Mouse (Mus musculus): ENCODE data around the gene Efcc1. TPM values are rescaled to one million over a fixed set of nuclear protein-coding genes. Genes with fewer than 3 reads are reported as not detected.
A peak's percentile ranks its signal among the peaks of the same experiment; 100 is the strongest.

The Efcc1 gene
- polyA plus RNA-seq, 1 experiment from 2014 or later = 2.0 TPM

DNA sequence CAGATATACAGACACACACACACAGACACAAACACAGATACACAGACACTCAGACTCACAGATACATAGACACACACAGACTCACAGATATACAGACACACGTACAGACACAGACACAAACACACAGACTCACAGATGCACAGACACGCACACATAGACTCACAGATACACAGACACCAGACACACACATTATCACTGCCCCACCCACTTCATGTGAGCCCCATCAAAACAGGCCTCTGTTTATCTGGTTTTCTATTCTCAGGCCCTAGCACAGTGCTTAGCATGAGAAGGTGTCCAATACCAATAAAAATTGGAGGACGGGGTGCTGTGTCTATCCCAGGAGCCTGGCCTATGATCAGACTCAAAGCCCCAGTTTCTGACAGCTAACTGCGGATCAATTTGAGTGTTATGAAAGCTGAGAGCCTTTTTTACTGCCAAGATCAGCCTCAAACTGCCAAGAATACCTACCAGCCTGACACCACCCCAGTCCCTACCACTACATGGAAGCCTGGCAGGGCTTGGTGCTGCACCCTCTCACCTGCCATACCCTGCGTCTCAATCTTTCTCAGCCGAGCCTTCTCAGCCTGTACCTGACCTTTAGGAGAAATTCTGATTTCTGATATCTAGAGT lies 65.7 kb downstream of the Efcc1 start:
- H3K4me1 ChIP-seq (ENCODE audit: insufficient read depth, low read length) = peaks cover 6% of the 10 kb centered on the region; the same call in 1 of the 2 replicates
- WGBS = 91% methylated on average over 6 of the region's 6 CpGs
- peaks cover 8% of the 10 kb centered on the region for H3K36me3 ChIP-seq (ENCODE audit: insufficient read depth, low read length)
- H3K9ac ChIP-seq (replicated peaks; ENCODE audit: low read length) = no peak overlapping the region
- no peaks in the 10 kb centered on the region for H3K9me3 ChIP-seq (ENCODE audit: low read length)
- ATAC-seq (ENCODE audit: low FRiP score, low TSS enrichment) = no peak
- no peak overlapping the region for H3K4me2 ChIP-seq (replicated peaks; ENCODE audit: low read depth, low read length)
- H3K4me3 ChIP-seq (ENCODE audit: low read length) = no peak overlapping the region
- H3K27ac ChIP-seq (ENCODE audit: low read length) = no peak overlapping the region
- no peaks in the 10 kb centered on the region for H3K27me3 ChIP-seq (ENCODE audit: insufficient read depth, low read length)

DNA sequence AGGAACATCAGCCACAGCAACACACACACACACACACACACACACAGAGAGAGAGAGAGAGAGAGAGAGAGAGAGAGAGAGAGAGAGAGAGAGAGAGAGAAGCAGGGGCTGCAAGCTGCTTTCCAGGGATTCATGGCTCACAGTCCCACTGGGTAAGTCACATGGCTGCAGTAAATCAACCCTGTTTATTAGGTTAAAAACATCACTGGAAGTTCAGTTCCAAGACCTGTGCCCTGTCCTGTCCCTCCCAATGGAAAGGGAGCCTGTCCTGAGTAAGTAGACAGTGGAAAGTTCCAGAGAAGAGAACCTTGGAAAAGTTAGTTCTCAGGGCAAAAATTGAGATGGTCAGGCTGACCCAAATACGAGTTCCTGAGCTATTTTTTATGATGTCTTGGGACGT lies 66.7 kb downstream of the Efcc1 start:
- ATAC-seq (ENCODE audit: low FRiP score, low TSS enrichment) = peak; percentile 43
- no peak overlapping the region for H3K9ac ChIP-seq (replicated peaks; ENCODE audit: low read length)
- H3K4me3 ChIP-seq (ENCODE audit: low read length) = no peak overlapping the region
- WGBS = 20% methylated on average over 2 of the region's 2 CpGs
- H3K4me2 ChIP-seq (replicated peaks; ENCODE audit: low read depth, low read length) = no peak overlapping the region
- no peaks in the 10 kb centered on the region for H3K9me3 ChIP-seq (ENCODE audit: low read length)
- no peaks in the 10 kb centered on the region for H3K27me3 ChIP-seq (ENCODE audit: insufficient read depth, low read length)
- peaks cover 5% of the 10 kb centered on the region; the same call in 1 of the 2 replicates for H3K4me1 ChIP-seq (ENCODE audit: insufficient read depth, low read length)
- no peak overlapping the region for H3K27ac ChIP-seq (ENCODE audit: low read length)
- H3K36me3 ChIP-seq (ENCODE audit: insufficient read depth, low read length) = peaks cover 3% of the 10 kb centered on the region

DNA sequence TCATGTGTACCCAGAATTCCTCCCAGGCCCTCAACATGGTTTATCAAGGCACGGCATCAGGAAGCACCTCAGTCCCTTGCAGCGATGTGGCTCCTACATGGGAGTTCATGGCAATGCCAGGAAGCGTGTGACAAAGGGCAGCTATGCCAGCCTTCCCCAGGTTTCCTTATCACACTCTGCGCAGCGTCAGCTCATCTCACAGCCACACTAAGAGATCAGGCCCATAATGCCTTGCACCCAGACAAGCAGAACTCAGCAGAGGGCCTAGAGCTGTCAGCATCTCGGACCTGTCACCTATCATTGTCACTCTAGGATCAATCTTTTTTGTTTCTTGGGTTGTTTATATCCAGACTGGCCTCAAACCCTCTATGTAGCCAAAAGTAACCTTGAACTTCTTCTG lies 68.9 kb downstream of the Efcc1 start:
- no peak overlapping the region for H3K27ac ChIP-seq (ENCODE audit: low read length)
- no peak overlapping the region for H3K9ac ChIP-seq (replicated peaks; ENCODE audit: low read length)
- no peak for ATAC-seq (ENCODE audit: low FRiP score, low TSS enrichment)
- H3K27me3 ChIP-seq (ENCODE audit: insufficient read depth, low read length) = no peaks in the 10 kb centered on the region
- H3K4me2 ChIP-seq (replicated peaks; ENCODE audit: low read depth, low read length) = no peak overlapping the region
- no peaks in the 10 kb centered on the region for H3K36me3 ChIP-seq (ENCODE audit: insufficient read depth, low read length)
- H3K4me3 ChIP-seq (ENCODE audit: low read length) = no peak overlapping the region
- peaks cover 5% of the 10 kb centered on the region; the same call in 1 of the 2 replicates for H3K4me1 ChIP-seq (ENCODE audit: insufficient read depth, low read length)
- H3K9me3 ChIP-seq (ENCODE audit: low read length) = no peaks in the 10 kb centered on the region
- WGBS = 92% methylated on average over 6 of the region's 6 CpGs

DNA sequence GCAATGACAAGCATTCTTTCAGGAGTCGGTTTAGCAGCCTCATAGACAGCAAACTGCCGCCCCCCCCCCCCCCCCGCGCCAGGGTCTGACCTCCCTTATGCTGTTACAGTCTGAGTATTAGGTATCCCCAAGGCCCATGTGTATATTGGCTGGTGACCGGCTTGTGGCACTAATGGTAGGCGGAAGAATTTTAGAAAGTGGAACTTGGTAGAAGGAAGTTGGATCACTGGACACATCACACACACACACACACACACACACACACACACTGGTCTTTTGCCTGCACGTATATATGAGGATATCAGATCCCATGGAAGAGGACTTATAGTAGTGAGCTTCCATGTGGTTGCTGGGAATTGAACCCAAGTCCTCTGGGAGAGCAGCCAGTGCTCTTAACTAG lies 71.8 kb downstream of the Efcc1 start:
- peaks cover 7% of the 10 kb centered on the region; the same call in 1 of the 2 replicates for H3K4me1 ChIP-seq (ENCODE audit: insufficient read depth, low read length)
- H3K36me3 ChIP-seq (ENCODE audit: insufficient read depth, low read length) = no peaks in the 10 kb centered on the region
- H3K4me3 ChIP-seq (ENCODE audit: low read length) = no peak overlapping the region
- no peaks in the 10 kb centered on the region for H3K27me3 ChIP-seq (ENCODE audit: insufficient read depth, low read length)
- no peak for ATAC-seq (ENCODE audit: low FRiP score, low TSS enrichment)
- H3K27ac ChIP-seq (ENCODE audit: low read length) = no peak overlapping the region
- no peak overlapping the region for H3K9ac ChIP-seq (replicated peaks; ENCODE audit: low read length)
- 86% methylated on average over 6 of the region's 7 CpGs for WGBS
- H3K9me3 ChIP-seq (ENCODE audit: low read length) = no peaks in the 10 kb centered on the region
- no peak overlapping the region for H3K4me2 ChIP-seq (replicated peaks; ENCODE audit: low read depth, low read length)

DNA sequence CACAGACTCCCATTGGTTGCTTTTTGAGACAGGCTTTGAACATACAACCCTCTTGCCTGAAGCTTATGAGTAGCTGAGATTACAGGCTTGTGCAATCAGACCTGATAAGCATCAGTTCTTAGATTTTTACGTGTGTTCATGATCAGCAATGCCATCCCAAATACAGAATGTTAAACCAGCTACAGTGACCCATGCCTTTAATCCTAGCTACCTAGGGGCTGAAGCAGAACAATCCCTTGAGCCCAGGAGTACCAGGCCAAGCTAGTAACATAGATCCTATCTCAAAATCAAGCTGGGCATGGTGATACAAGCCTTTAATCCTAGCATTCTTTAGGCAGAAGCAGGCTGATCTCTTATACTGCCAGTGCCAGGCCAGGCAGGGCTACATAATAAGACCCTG lies 73.4 kb downstream of the Efcc1 start:
- ATAC-seq (ENCODE audit: low FRiP score, low TSS enrichment) = no peak
- H3K9ac ChIP-seq (replicated peaks; ENCODE audit: low read length) = no peak overlapping the region
- no peaks in the 10 kb centered on the region for H3K9me3 ChIP-seq (ENCODE audit: low read length)
- WGBS = 84% methylated on average over 1 of the region's 1 CpGs
- 0 out of 2 replicates have a peak, but pooled peaks cover 4% of the 10 kb centered on the region for H3K4me1 ChIP-seq (ENCODE audit: insufficient read depth, low read length)
- H3K36me3 ChIP-seq (ENCODE audit: insufficient read depth, low read length) = no peaks in the 10 kb centered on the region
- no peaks in the 10 kb centered on the region for H3K27me3 ChIP-seq (ENCODE audit: insufficient read depth, low read length)
- H3K27ac ChIP-seq (ENCODE audit: low read length) = no peak overlapping the region
- H3K4me3 ChIP-seq (ENCODE audit: low read length) = no peak overlapping the region
- H3K4me2 ChIP-seq (replicated peaks; ENCODE audit: low read depth, low read length) = no peak overlapping the region

DNA sequence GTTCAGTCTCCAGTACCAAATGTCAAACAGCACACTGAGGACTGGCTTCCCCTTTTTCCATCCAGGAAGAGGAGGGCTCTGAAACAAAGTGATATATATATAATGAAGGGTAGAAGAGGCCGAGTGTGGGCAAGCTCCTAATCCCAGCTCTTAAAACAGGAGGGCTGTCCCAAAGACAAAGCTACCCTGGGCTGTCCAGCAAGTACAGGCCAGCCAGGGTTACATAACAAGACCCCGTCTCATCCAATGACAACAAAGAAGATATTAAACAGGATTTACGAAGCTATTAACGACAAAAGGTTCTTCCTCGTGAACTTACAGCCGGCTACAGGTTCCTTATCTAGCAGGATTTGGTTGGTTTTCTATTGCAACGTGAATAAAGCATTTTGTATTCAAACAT lies 74.2 kb downstream of the Efcc1 start:
- no peaks in the 10 kb centered on the region for H3K36me3 ChIP-seq (ENCODE audit: insufficient read depth, low read length)

DNA sequence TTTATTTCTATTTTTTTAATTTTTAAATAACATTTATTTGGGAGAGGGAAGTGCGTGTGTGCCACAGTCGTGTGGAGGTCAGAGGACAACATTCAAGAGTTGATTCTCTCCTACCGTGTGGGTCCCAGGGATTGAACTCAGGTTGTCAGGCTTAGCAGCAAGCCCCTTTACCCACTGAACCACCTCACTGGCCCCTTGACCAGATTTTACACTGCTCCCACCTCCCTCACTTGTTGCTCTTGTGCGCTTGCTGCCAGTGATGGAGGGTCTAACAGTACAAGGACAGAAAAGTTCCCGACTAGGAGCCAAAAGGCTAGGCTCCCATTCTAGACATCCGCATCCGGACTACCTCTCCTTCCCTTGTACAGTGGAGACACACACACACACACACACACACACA lies 74.8 kb downstream of the Efcc1 start:
- Histone ChIP-seq H3K9ac (replicated peaks; ENCODE audit: low read length) (no peak overlapping the region), H3K4me3 (ENCODE audit: low read length) (no peak overlapping the region), H3K27me3 (ENCODE audit: insufficient read depth, low read length) (no peaks in the 10 kb centered on the region), H3K36me3 (ENCODE audit: insufficient read depth, low read length) (no peaks in the 10 kb centered on the region), H3K4me2 (replicated peaks; ENCODE audit: low read depth, low read length) (no peak overlapping the region), H3K9me3 (ENCODE audit: low read length) (no peaks in the 10 kb centered on the region), H3K27ac (ENCODE audit: low read length) (no peak overlapping the region), H3K4me1 (ENCODE audit: insufficient read depth, low read length) (peaks cover 15% of the 10 kb centered on the region)
- 89% methylated on average over 7 of the region's 7 CpGs for WGBS
- no peak for ATAC-seq (ENCODE audit: low FRiP score, low TSS enrichment)

More for the DNA sequence above, 74.2 kb downstream of the Efcc1 start:
- Histone ChIP-seq H3K27me3 (ENCODE audit: insufficient read depth, low read length) (no peaks in the 10 kb centered on the region), H3K9me3 (ENCODE audit: low read length) (no peaks in the 10 kb centered on the region), H3K9ac (replicated peaks; ENCODE audit: low read length) (no peak overlapping the region), H3K27ac (ENCODE audit: low read length) (no peak overlapping the region), H3K4me1 (ENCODE audit: insufficient read depth, low read length) (peaks cover 10% of the 10 kb centered on the region), H3K4me2 (replicated peaks; ENCODE audit: low read depth, low read length) (no peak overlapping the region), H3K4me3 (ENCODE audit: low read length) (no peak overlapping the region)
- no peak for ATAC-seq (ENCODE audit: low FRiP score, low TSS enrichment)
- WGBS = 58% methylated on average over 7 of the region's 7 CpGs

Other genes with a start within 250 kb of the Efcc1 start
- 5.4 and 6.3 TPM in 2 replicates for gene Arhgap25, start 197.6 kb upstream of the Efcc1 start, polyA plus RNA-seq (2015; fragmentation: Nextera tagmentation; extraction: Ambion mirVana)
- 5.0 and 5.1 TPM in 2 replicates for gene Prokr1, start 140.1 kb upstream of the Efcc1 start, polyA plus RNA-seq (2015; fragmentation: Nextera tagmentation; extraction: Ambion mirVana)
- 18.1 and 18.7 TPM in 2 replicates for gene Aplf, start 58.7 kb upstream of the Efcc1 start, polyA plus RNA-seq (2015; fragmentation: Nextera tagmentation; extraction: Ambion mirVana)
- 1.0 and 1.6 TPM in 2 replicates for gene Gp9, start 47.2 kb downstream of the Efcc1 start, polyA plus RNA-seq (2015; fragmentation: Nextera tagmentation; extraction: Ambion mirVana)
- 10.9 and 14.7 TPM in 2 replicates for gene Rab43, start 81.3 kb downstream of the Efcc1 start, polyA plus RNA-seq (2015; fragmentation: Nextera tagmentation; extraction: Ambion mirVana)
- gene Gm45140, start 104.9 kb downstream of the Efcc1 start, polyA plus RNA-seq (2015; fragmentation: Nextera tagmentation; extraction: Ambion mirVana) = 2.7 and 5.2 TPM in 2 replicates
- 41.3 and 49.3 TPM in 2 replicates for gene Isy1, start 107.9 kb downstream of the Efcc1 start, polyA plus RNA-seq (2015; fragmentation: Nextera tagmentation; extraction: Ambion mirVana)
- gene Cnbp, start 120.2 kb downstream of the Efcc1 start, polyA plus RNA-seq (2015; fragmentation: Nextera tagmentation; extraction: Ambion mirVana) = 1,037 and 1,064 TPM in 2 replicates
- gene Copg1, start 156.9 kb downstream of the Efcc1 start, polyA plus RNA-seq (2015; fragmentation: Nextera tagmentation; extraction: Ambion mirVana) = 190 TPM in 2 replicates
- 62.5 and 67.1 TPM in 2 replicates for gene Hmces, start 183.1 kb downstream of the Efcc1 start, polyA plus RNA-seq (2015; fragmentation: Nextera tagmentation; extraction: Ambion mirVana)

Data from kidney, embryonic 16.5 days (tissue).